Mouse (Mus musculus): ENCODE data around the gene Ppil2. TPM values are rescaled to one million over a fixed set of nuclear protein-coding genes. Genes with fewer than 3 reads are reported as not detected.

Gene Ppil2
- polyA plus RNA-seq, 1 experiment from 2014 or later: 156 TPM

- ATAC-seq (ENCODE audit: insufficient read depth, low FRiP score, low TSS enrichment) (no peak), DNase-seq (ENCODE audit: low spot score) (no peak)
- H3K9me3 ChIP-seq (ENCODE audit: control insufficient read depth, low read length): no peaks in the 10 kb centered on the region
- H3K9ac ChIP-seq (ENCODE audit: low read length): no peak overlapping the region
- H3K27me3 ChIP-seq (ENCODE audit: control insufficient read depth, insufficient read depth, low read length): no peaks in the 10 kb centered on the region
- no peak overlapping the region for H3K4me3 ChIP-seq (ENCODE audit: low read depth, low read length)
- H3K4me1 ChIP-seq (ENCODE audit: control insufficient read depth, insufficient read depth, low read length): no peaks in the 10 kb centered on the region
- no peaks in the 10 kb centered on the region for H3K36me3 ChIP-seq (ENCODE audit: control insufficient read depth, insufficient read depth, low read length)
- 86% methylated on average over 15 of the region's 15 CpGs for WGBS
- no peak overlapping the region for H3K27ac ChIP-seq (ENCODE audit: low read depth, low read length)
- H3K4me2 ChIP-seq (ENCODE audit: low read depth): no peak overlapping the region
Measured at GRCm38 (mm10) chr16:17137355-17137754, 26.3 kb upstream of the Ppil2 start.

- H3K9me3 ChIP-seq (ENCODE audit: control insufficient read depth, low read length): no peaks in the 10 kb centered on the region
- H3K27me3 ChIP-seq (ENCODE audit: control insufficient read depth, insufficient read depth, low read length): no peaks in the 10 kb centered on the region
- peak overlapping the region; percentile 52; the same call in 1 of the 2 replicates for H3K9ac ChIP-seq (ENCODE audit: low read length)
- no peaks in the 10 kb centered on the region for H3K36me3 ChIP-seq (ENCODE audit: control insufficient read depth, insufficient read depth, low read length)
- 44% methylated on average over 7 of the region's 7 CpGs for WGBS
- H3K4me3 ChIP-seq (ENCODE audit: low read depth, low read length): peak overlapping the region; percentile 69
- H3K4me1 ChIP-seq (ENCODE audit: control insufficient read depth, insufficient read depth, low read length): peaks cover 2% of the 10 kb centered on the region; the same call in 1 of the 2 replicates
- ATAC-seq (ENCODE audit: insufficient read depth, low FRiP score, low TSS enrichment) (no peak), DNase-seq (ENCODE audit: low spot score) (no peak)
- H3K27ac ChIP-seq (ENCODE audit: low read depth, low read length): no peak overlapping the region
- peak overlapping the region; percentile 82 for H3K4me2 ChIP-seq (ENCODE audit: low read depth)
Measured at GRCm38 (mm10) chr16:17132906-17133200, 21.8 kb upstream of the Ppil2 start.

GRCm38 (mm10) chr16:17132089-17132905 is 21.2 kb upstream of the Ppil2 start, which contains the start of gene Sdf2l1:
Gene Sdf2l1, minus strand, starts transcription at chr16:17132383.
- no peaks in the 10 kb centered on the region for H3K9me3 ChIP-seq (ENCODE audit: control insufficient read depth, low read length)
- peak within 1 kb of the TSS; percentile 75 for H3K9ac ChIP-seq (ENCODE audit: low read length)
- H3K36me3 ChIP-seq (ENCODE audit: control insufficient read depth, insufficient read depth, low read length): no peaks in the 10 kb centered on the region
- DNase-seq (ENCODE audit: low spot score): peak; percentile 99
- peaks cover 2% of the 10 kb centered on the region; the same call in 1 of the 2 replicates for H3K4me1 ChIP-seq (ENCODE audit: control insufficient read depth, insufficient read depth, low read length)
- no peaks in the 10 kb centered on the region for H3K27me3 ChIP-seq (ENCODE audit: control insufficient read depth, insufficient read depth, low read length)
- H3K27ac ChIP-seq (ENCODE audit: low read depth, low read length): peak within 1 kb of the TSS; percentile 76
- H3K4me3 ChIP-seq (ENCODE audit: low read depth, low read length): peak within 1 kb of the TSS; percentile 69
- WGBS: under 1% methylated on average over 47 of the region's 47 CpGs
- ATAC-seq (ENCODE audit: insufficient read depth, low FRiP score, low TSS enrichment): peak; percentile 99
- H3K4me2 ChIP-seq (ENCODE audit: low read depth): peak within 1 kb of the TSS; percentile 82

GRCm38 (mm10) chr16:17131191-17132088 is 20.4 kb upstream of the Ppil2 start:
- Histone ChIP-seq H3K4me1 (ENCODE audit: control insufficient read depth, insufficient read depth, low read length) (peaks cover 2% of the 10 kb centered on the region; the same call in 1 of the 2 replicates), H3K27me3 (ENCODE audit: control insufficient read depth, insufficient read depth, low read length) (no peaks in the 10 kb centered on the region), H3K9ac (ENCODE audit: low read length) (peak overlapping the region; percentile 75), H3K27ac (ENCODE audit: low read depth, low read length) (peak overlapping the region; percentile 76), H3K4me2 (ENCODE audit: low read depth) (peak overlapping the region; percentile 82), H3K9me3 (ENCODE audit: control insufficient read depth, low read length) (no peaks in the 10 kb centered on the region), H3K4me3 (ENCODE audit: low read depth, low read length) (peak overlapping the region; percentile 69), H3K36me3 (ENCODE audit: control insufficient read depth, insufficient read depth, low read length) (no peaks in the 10 kb centered on the region)
- ATAC-seq (ENCODE audit: insufficient read depth, low FRiP score, low TSS enrichment) (peak; percentile 86; the same call in 1 of the 2 replicates), DNase-seq (ENCODE audit: low spot score) (peak; percentile 23)
- 3% methylated on average over 43 of the region's 43 CpGs for WGBS

- Histone ChIP-seq H3K27ac (ENCODE audit: low read depth, low read length) (no peak overlapping the region), H3K9me3 (ENCODE audit: control insufficient read depth, low read length) (no peaks in the 10 kb centered on the region), H3K9ac (ENCODE audit: low read length) (no peak overlapping the region), H3K4me3 (ENCODE audit: low read depth, low read length) (no peak overlapping the region), H3K4me2 (ENCODE audit: low read depth) (no peak overlapping the region), H3K4me1 (ENCODE audit: control insufficient read depth, insufficient read depth, low read length) (peaks cover 10% of the 10 kb centered on the region), H3K36me3 (ENCODE audit: control insufficient read depth, insufficient read depth, low read length) (no peaks in the 10 kb centered on the region), H3K27me3 (ENCODE audit: control insufficient read depth, insufficient read depth, low read length) (no peaks in the 10 kb centered on the region)
- DNase-seq (ENCODE audit: low spot score): no peak
- ATAC-seq (ENCODE audit: insufficient read depth, low FRiP score, low TSS enrichment): no peak
- WGBS: 97% methylated on average over 1 of the region's 1 CpGs
Measured at GRCm38 (mm10) chr16:17127292-17127691, 16.2 kb upstream of the Ppil2 start.

GRCm38 (mm10) chr16:17124871-17125520 is 13.9 kb upstream of the Ppil2 start, which contains the start of gene 2610318N02Rik:
Gene 2610318N02Rik, minus strand, starts transcription at chr16:17125167.
- peak; percentile 96 for ATAC-seq (ENCODE audit: insufficient read depth, low FRiP score, low TSS enrichment)
- under 1% methylated on average over 25 of the region's 25 CpGs for WGBS

GRCm38 (mm10) chr16:17124119-17124870 is 13.2 kb upstream of the Ppil2 start:
- peak; percentile 72 for DNase-seq (ENCODE audit: low spot score)
- Histone ChIP-seq H3K27ac (ENCODE audit: low read depth, low read length) (peak overlapping the region; percentile 64), H3K4me1 (ENCODE audit: control insufficient read depth, insufficient read depth, low read length) (peaks cover 11% of the 10 kb centered on the region; the same call in 1 of the 2 replicates), H3K4me2 (ENCODE audit: low read depth) (peak overlapping the region; percentile 93), H3K4me3 (ENCODE audit: low read depth, low read length) (peak overlapping the region; percentile 70), H3K27me3 (ENCODE audit: control insufficient read depth, insufficient read depth, low read length) (no peaks in the 10 kb centered on the region), H3K9ac (ENCODE audit: low read length) (peak overlapping the region; percentile 75), H3K9me3 (ENCODE audit: control insufficient read depth, low read length) (no peaks in the 10 kb centered on the region), H3K36me3 (ENCODE audit: control insufficient read depth, insufficient read depth, low read length) (peaks cover 7% of the 10 kb centered on the region; the same call in 1 of the 2 replicates)
- 1% methylated on average over 22 of the region's 22 CpGs for WGBS
- peak; percentile 27 for ATAC-seq (ENCODE audit: insufficient read depth, low FRiP score, low TSS enrichment)

More at GRCm38 (mm10) chr16:17124871-17125520, 13.9 kb upstream of the Ppil2 start, which contains the start of gene 2610318N02Rik:
- peak; percentile 92 for DNase-seq (ENCODE audit: low spot score)
- H3K27ac ChIP-seq (ENCODE audit: low read depth, low read length): peak within 1 kb of the TSS; percentile 64
- peaks cover 2% of the 10 kb centered on the region; the same call in 1 of the 2 replicates for H3K36me3 ChIP-seq (ENCODE audit: control insufficient read depth, insufficient read depth, low read length)
- H3K9ac ChIP-seq (ENCODE audit: low read length): peak within 1 kb of the TSS; percentile 75
- H3K4me1 ChIP-seq (ENCODE audit: control insufficient read depth, insufficient read depth, low read length): peaks cover 11% of the 10 kb centered on the region; the same call in 1 of the 2 replicates
- peak within 1 kb of the TSS; percentile 93 for H3K4me2 ChIP-seq (ENCODE audit: low read depth)
- H3K27me3 ChIP-seq (ENCODE audit: control insufficient read depth, insufficient read depth, low read length): no peaks in the 10 kb centered on the region
- no peaks in the 10 kb centered on the region for H3K9me3 ChIP-seq (ENCODE audit: control insufficient read depth, low read length)
- H3K4me3 ChIP-seq (ENCODE audit: low read depth, low read length): peak within 1 kb of the TSS; percentile 70

All from neural tube, embryonic 11.5 days (tissue).